Mouse (Mus musculus): Measurements from ENCODE around the gene Gpr33. TPM values are rescaled to one million over a fixed set of nuclear protein-coding genes. Genes with fewer than 3 reads are reported as not detected.

Gene Gpr33
- polyA plus RNA-seq, 1 experiment from 2014 or later = not detected

GRCm38 (mm10) chr12:52001544-52001943 is 26.3 kb downstream of the Gpr33 start:
- Histone ChIP-seq H3K9me3 (replicated peaks; ENCODE audit: control insufficient read depth, low read length) (no peaks in the 10 kb centered on the region), H3K27me3 (ENCODE audit: control insufficient read depth, insufficient read depth, low read length) (no peaks in the 10 kb centered on the region), H3K36me3 (replicated peaks; ENCODE audit: control insufficient read depth, insufficient read depth, low read depth, low read length) (no peaks in the 10 kb centered on the region; the same call in 1 of the 2 replicates), H3K4me2 (ENCODE audit: low read depth, low read length) (no peak overlapping the region), H3K4me1 (ENCODE audit: control insufficient read depth, insufficient read depth, low read length) (no peaks in the 10 kb centered on the region), H3K27ac (replicated peaks; ENCODE audit: low read depth, low read length) (no peak overlapping the region), H3K4me3 (ENCODE audit: low read depth, low read length) (no peak overlapping the region), H3K9ac (replicated peaks; ENCODE audit: low read length) (no peak overlapping the region)
- WGBS = 27% methylated on average over 4 of the region's 4 CpGs
- peak; percentile 84 for DNase-seq (ENCODE audit: low spot score)
- no peak for ATAC-seq (replicated peaks; ENCODE audit: insufficient number of reproducible peaks, low FRiP score, low TSS enrichment, low read depth)

- Histone ChIP-seq H3K27me3 (ENCODE audit: control insufficient read depth, insufficient read depth, low read length) (no peaks in the 10 kb centered on the region), H3K4me1 (ENCODE audit: control insufficient read depth, insufficient read depth, low read length) (no peaks in the 10 kb centered on the region), H3K9me3 (replicated peaks; ENCODE audit: control insufficient read depth, low read length) (no peaks in the 10 kb centered on the region), H3K27ac (replicated peaks; ENCODE audit: low read depth, low read length) (no peak overlapping the region), H3K9ac (replicated peaks; ENCODE audit: low read length) (no peak overlapping the region), H3K36me3 (replicated peaks; ENCODE audit: control insufficient read depth, insufficient read depth, low read depth, low read length) (no peaks in the 10 kb centered on the region; the same call in 1 of the 2 replicates), H3K4me2 (ENCODE audit: low read depth, low read length) (no peak overlapping the region), H3K4me3 (ENCODE audit: low read depth, low read length) (no peak overlapping the region)
- no peak for DNase-seq (ENCODE audit: low spot score)
- 85% methylated on average over 9 of the region's 9 CpGs for WGBS
- no peak for ATAC-seq (replicated peaks; ENCODE audit: insufficient number of reproducible peaks, low FRiP score, low TSS enrichment, low read depth)
Observed at GRCm38 (mm10) chr12:51998366-51998932, 29.4 kb downstream of the Gpr33 start.

GRCm38 (mm10) chr12:51995738-51996536 is 31.9 kb downstream of the Gpr33 start:
- H3K9me3 ChIP-seq (replicated peaks; ENCODE audit: control insufficient read depth, low read length) = no peaks in the 10 kb centered on the region
- ATAC-seq (replicated peaks; ENCODE audit: insufficient number of reproducible peaks, low FRiP score, low TSS enrichment, low read depth) (no peak), DNase-seq (ENCODE audit: low spot score) (no peak)
- no peaks in the 10 kb centered on the region; the same call in 1 of the 2 replicates for H3K36me3 ChIP-seq (replicated peaks; ENCODE audit: control insufficient read depth, insufficient read depth, low read depth, low read length)
- 96% methylated on average over 1 of the region's 1 CpGs for WGBS
- no peaks in the 10 kb centered on the region for H3K27me3 ChIP-seq (ENCODE audit: control insufficient read depth, insufficient read depth, low read length)
- no peak overlapping the region for H3K4me2 ChIP-seq (ENCODE audit: low read depth, low read length)
- H3K9ac ChIP-seq (replicated peaks; ENCODE audit: low read length) = no peak overlapping the region
- no peaks in the 10 kb centered on the region for H3K4me1 ChIP-seq (ENCODE audit: control insufficient read depth, insufficient read depth, low read length)
- H3K27ac ChIP-seq (replicated peaks; ENCODE audit: low read depth, low read length) = no peak overlapping the region
- H3K4me3 ChIP-seq (ENCODE audit: low read depth, low read length) = no peak overlapping the region

- 90% methylated on average over 2 of the region's 2 CpGs for whole genome bisulfite sequencing
- no peak for DNase-seq (ENCODE audit: low spot score)
Observed at GRCm38 (mm10) chr12:51990629-51991028, 37.2 kb downstream of the Gpr33 start.

GRCm38 (mm10) chr12:51988536-51988935 is 39.3 kb downstream of the Gpr33 start:
- WGBS = 84% methylated on average over 5 of the region's 5 CpGs
- Histone ChIP-seq H3K27ac (replicated peaks; ENCODE audit: low read depth, low read length) (no peak overlapping the region), H3K9ac (replicated peaks; ENCODE audit: low read length) (no peak overlapping the region), H3K9me3 (replicated peaks; ENCODE audit: control insufficient read depth, low read length) (no peaks in the 10 kb centered on the region), H3K4me1 (ENCODE audit: control insufficient read depth, insufficient read depth, low read length) (no peaks in the 10 kb centered on the region), H3K4me3 (ENCODE audit: low read depth, low read length) (no peak overlapping the region), H3K36me3 (replicated peaks; ENCODE audit: control insufficient read depth, insufficient read depth, low read depth, low read length) (no peaks in the 10 kb centered on the region), H3K4me2 (ENCODE audit: low read depth, low read length) (no peak overlapping the region), H3K27me3 (ENCODE audit: control insufficient read depth, insufficient read depth, low read length) (no peaks in the 10 kb centered on the region)
- DNase-seq (ENCODE audit: low spot score) (no peak), ATAC-seq (replicated peaks; ENCODE audit: insufficient number of reproducible peaks, low FRiP score, low TSS enrichment, low read depth) (no peak)

More at GRCm38 (mm10) chr12:51990629-51991028, 37.2 kb downstream of the Gpr33 start:
- H3K27ac ChIP-seq (replicated peaks; ENCODE audit: low read depth, low read length) = no peak overlapping the region
- no peak overlapping the region for H3K4me2 ChIP-seq (ENCODE audit: low read depth, low read length)
- no peaks in the 10 kb centered on the region for H3K36me3 ChIP-seq (replicated peaks; ENCODE audit: control insufficient read depth, insufficient read depth, low read depth, low read length)
- no peaks in the 10 kb centered on the region for H3K27me3 ChIP-seq (ENCODE audit: control insufficient read depth, insufficient read depth, low read length)
- H3K9ac ChIP-seq (replicated peaks; ENCODE audit: low read length) = no peak overlapping the region
- H3K4me3 ChIP-seq (ENCODE audit: low read depth, low read length) = no peak overlapping the region
- no peak for ATAC-seq (replicated peaks; ENCODE audit: insufficient number of reproducible peaks, low FRiP score, low TSS enrichment, low read depth)
- H3K4me1 ChIP-seq (ENCODE audit: control insufficient read depth, insufficient read depth, low read length) = no peaks in the 10 kb centered on the region
- no peaks in the 10 kb centered on the region for H3K9me3 ChIP-seq (replicated peaks; ENCODE audit: control insufficient read depth, low read length)

GRCm38 (mm10) chr12:51985826-51986225 is 42.0 kb downstream of the Gpr33 start:
- Histone ChIP-seq H3K36me3 (replicated peaks; ENCODE audit: control insufficient read depth, insufficient read depth, low read depth, low read length) (no peaks in the 10 kb centered on the region), H3K9ac (replicated peaks; ENCODE audit: low read length) (no peak overlapping the region), H3K27me3 (ENCODE audit: control insufficient read depth, insufficient read depth, low read length) (no peaks in the 10 kb centered on the region), H3K4me2 (ENCODE audit: low read depth, low read length) (no peak overlapping the region), H3K9me3 (replicated peaks; ENCODE audit: control insufficient read depth, low read length) (no peaks in the 10 kb centered on the region), H3K27ac (replicated peaks; ENCODE audit: low read depth, low read length) (no peak overlapping the region), H3K4me3 (ENCODE audit: low read depth, low read length) (no peak overlapping the region), H3K4me1 (ENCODE audit: control insufficient read depth, insufficient read depth, low read length) (no peaks in the 10 kb centered on the region)
- 60% methylated on average over 4 of the region's 4 CpGs for WGBS
- ATAC-seq (replicated peaks; ENCODE audit: insufficient number of reproducible peaks, low FRiP score, low TSS enrichment, low read depth) (no peak), DNase-seq (ENCODE audit: low spot score) (no peak)

GRCm38 (mm10) chr12:51985163-51985748 is 42.6 kb downstream of the Gpr33 start:
- H3K27me3 ChIP-seq (ENCODE audit: control insufficient read depth, insufficient read depth, low read length) = no peaks in the 10 kb centered on the region
- H3K36me3 ChIP-seq (replicated peaks; ENCODE audit: control insufficient read depth, insufficient read depth, low read depth, low read length) = no peaks in the 10 kb centered on the region
- DNase-seq (ENCODE audit: low spot score) (no peak), ATAC-seq (replicated peaks; ENCODE audit: insufficient number of reproducible peaks, low FRiP score, low TSS enrichment, low read depth) (no peak)
- no peak overlapping the region for H3K4me2 ChIP-seq (ENCODE audit: low read depth, low read length)
- no peaks in the 10 kb centered on the region for H3K9me3 ChIP-seq (replicated peaks; ENCODE audit: control insufficient read depth, low read length)
- H3K4me1 ChIP-seq (ENCODE audit: control insufficient read depth, insufficient read depth, low read length) = no peaks in the 10 kb centered on the region
- 85% methylated on average over 3 of the region's 3 CpGs for WGBS
- no peak overlapping the region for H3K4me3 ChIP-seq (ENCODE audit: low read depth, low read length)
- H3K9ac ChIP-seq (replicated peaks; ENCODE audit: low read length) = no peak overlapping the region
- H3K27ac ChIP-seq (replicated peaks; ENCODE audit: low read depth, low read length) = no peak overlapping the region

GRCm38 (mm10) chr12:51983625-51984024 is 44.2 kb downstream of the Gpr33 start:
- Histone ChIP-seq H3K4me2 (ENCODE audit: low read depth, low read length) (no peak overlapping the region), H3K4me1 (ENCODE audit: control insufficient read depth, insufficient read depth, low read length) (no peaks in the 10 kb centered on the region), H3K4me3 (ENCODE audit: low read depth, low read length) (no peak overlapping the region), H3K9me3 (replicated peaks; ENCODE audit: control insufficient read depth, low read length) (no peaks in the 10 kb centered on the region), H3K36me3 (replicated peaks; ENCODE audit: control insufficient read depth, insufficient read depth, low read depth, low read length) (no peaks in the 10 kb centered on the region), H3K9ac (replicated peaks; ENCODE audit: low read length) (no peak overlapping the region), H3K27me3 (ENCODE audit: control insufficient read depth, insufficient read depth, low read length) (no peaks in the 10 kb centered on the region), H3K27ac (replicated peaks; ENCODE audit: low read depth, low read length) (no peak overlapping the region)
- 100% methylated on average over 1 of the region's 1 CpGs for WGBS
- DNase-seq (ENCODE audit: low spot score) (no peak), ATAC-seq (replicated peaks; ENCODE audit: insufficient number of reproducible peaks, low FRiP score, low TSS enrichment, low read depth) (no peak)
